Mouse (Mus musculus): ENCODE measurements around the gene Abcb7.

Abcb7 gene

DNA sequence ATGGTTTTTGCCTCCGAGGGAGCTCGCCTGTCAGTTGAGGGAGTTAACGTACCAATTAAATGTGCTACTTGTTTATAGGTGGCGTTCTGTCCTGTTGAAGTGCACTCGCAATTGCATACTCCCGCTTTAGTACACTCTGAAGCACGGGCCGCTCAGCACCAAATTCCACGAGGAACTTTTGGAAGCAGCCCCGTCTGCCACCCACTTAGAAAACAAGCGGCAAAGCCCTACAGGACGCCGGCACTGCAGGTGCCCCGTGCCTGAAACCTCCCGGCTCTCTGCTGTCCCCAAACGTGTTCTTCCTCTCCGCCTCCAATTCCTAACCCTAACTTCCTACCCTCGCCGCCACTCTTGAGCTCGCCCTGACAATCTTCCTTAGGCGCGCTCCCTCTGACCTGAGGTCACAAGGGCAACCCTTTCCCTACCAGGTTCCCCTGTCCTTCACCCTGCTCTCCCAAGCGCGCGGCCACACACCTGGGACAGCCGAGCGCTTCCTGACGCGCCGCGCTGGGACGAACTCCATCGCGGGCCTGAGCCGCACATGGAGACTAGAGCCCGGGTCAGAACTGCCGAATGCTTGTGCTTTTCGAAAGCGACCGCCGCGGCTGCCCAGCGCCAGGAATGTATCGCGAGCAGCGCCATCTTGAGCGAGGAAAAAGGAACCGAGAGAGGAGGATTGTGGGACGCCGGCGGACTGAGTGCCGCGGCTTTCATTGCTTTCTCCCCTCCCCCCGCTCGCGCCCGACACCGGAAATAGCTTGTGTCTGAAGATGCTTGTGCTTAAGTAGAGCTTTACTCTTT lies at the start of gene Abcb7:
Gene Abcb7, minus strand, starts transcription at position 674 of the 801 bp plus-strand sequence.
- peak; percentile 96 for DNase-seq

DNA sequence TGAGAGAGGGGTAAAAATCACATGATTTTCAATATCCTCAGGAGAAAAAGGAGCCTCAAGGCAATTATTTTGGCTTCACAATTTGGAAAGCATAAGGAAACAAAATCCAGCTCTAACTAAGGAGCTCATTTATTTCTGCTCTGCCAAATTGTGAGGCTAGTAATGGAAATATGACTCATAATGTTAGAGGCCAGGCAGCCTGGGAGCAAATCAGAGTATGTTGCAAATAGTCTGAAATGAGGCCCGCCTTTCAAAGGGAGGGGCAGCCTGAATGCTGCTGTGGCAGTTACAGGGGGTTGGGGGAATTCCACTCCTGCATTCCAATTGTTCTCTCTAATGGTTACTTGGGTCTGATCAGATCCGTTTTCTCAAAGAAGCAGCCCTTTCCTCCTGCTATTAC lies 48.1 kb upstream of the Abcb7 start:
- peak; percentile 94 for DNase-seq

DNA sequence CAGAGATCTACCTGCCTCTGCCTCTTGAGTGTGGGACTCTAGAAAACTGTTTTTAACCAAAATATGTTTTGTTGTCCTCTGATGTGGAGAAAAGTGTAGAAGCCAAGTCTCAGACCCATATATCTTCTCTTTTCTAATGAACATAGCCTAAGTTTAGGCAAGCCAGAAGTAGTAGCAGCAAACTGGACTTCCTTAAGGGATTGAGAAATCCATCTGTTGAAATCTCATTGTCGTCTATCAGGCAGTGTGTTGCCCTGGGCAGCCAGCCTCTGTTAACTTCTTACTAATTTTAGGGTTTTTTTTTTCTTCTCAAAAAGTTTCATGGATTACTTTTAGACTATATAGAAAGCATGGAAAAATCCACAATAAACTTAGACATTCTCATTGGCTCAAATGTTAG lies 38.8 kb upstream of the Abcb7 start:
- no peak for DNase-seq

DNA sequence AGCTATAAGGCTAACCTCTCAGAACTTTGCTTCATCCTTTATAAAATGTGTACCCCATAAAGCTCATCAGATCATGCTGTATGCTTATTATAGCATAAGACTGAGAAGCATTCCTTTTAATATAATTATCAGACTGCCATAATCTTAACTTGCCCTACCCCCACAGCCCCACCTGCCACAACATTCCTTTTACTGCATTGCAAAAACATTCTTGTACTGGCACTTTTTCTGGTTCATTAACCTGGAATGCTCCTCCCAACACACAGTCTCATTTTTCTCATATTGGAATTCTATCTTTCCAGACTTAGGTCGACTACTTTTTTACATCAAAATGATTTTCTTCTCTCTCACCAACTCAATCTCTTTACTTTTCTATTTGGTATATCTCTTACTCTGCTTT lies 19.8 kb upstream of the Abcb7 start:
- DNase-seq: no peak

DNA sequence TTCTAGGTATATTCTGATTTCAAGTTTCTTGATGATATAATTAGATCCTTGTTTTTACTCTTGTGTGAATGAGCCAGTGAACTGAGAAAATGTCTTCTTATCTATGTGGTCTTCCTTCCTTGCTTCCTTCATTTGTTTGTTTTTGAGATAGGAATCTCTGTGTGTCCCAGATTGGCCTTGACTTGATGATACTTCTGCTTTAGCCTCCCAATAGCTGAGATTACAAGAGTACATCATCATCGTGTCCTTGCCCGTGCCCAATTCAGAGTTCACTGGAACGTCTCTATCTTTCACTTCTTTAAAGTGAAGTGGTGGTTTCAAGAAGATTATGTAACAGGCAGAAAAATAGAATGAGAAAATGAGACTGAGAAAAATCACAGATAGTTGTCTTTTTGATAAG lies 14.5 kb upstream of the Abcb7 start:
- DNase-seq: no peak

DNA sequence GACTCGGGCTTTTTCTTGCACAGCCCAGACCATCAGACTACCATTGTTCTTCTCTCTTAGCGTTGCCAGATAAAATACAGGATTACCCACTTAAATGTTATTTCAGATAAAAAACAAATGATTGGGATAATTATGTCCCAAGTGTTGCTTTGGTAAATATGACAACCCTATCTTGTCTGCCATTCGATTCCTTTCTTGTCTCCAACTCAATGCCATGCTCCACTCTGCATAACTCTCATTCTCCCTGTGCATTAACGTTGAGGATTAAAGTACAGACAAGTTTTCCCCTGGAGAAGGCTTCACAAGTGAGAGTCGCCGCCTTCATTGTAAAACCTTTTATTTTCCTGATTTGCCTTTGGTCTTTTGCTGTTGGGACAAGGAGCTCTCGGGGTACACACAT lies 339 bp upstream of the Abcb7 start:
- no peak for DNase-seq

DNA sequence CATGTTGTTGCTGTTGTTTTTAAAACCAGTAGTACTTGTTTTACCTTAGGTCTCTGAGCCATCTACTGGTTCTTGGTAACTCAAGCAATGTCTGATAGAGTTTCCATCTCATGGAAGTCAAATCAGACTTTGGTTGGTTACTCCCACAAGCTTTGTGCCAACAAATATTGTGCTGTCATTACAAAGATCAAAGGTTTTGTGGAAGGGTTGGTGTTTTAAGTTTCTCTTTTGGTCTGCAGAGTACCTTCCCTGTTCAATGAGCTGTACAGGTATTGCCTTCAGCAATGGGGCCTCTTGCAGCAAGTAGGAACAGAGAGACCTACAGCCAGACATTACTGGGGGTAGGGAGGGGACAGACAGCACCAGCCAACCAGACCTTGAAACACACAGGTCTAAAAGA lies 5.5 kb downstream of the Abcb7 start:
- DNase-seq: no peak

DNA sequence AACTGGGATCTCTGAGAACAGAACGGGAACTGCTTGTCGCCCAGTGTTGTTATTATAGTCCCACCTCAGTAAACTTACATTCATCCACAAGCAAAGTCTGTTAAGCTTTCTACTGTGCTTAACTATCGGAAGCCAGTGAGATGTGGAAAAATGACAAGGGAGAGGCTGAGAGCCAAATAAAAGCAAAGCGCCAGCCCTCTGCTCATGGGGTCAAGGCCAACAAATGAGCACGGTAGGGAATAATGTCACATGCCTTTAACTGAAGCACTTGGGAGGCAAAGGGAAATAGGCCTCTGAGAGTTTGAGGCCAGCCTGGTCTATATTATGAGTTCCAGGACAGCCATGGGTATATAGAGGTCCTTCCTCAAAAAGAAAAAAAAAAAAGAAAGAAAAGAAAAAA lies 11.2 kb downstream of the Abcb7 start:
- DNase-seq: peak; percentile 84

DNA sequence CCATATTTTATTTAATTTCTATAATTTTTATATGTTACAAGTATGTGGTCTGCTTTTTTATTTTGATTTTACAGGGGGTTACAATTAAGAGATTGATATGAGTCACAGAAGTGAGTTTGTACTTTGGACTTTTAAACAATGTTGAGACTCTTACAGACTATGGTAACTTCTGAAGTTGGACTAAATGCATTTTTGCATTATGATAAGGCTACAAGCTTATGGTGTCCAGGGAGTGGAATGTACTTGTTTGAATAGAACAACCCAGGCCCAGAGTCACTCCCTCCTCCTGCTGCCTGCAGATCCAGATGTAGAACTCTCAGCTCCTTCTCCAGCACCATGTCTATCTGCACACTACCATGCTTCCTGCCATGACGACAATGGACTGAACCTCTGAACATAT lies 12.5 kb downstream of the Abcb7 start:
- DNase-seq: no peak

DNA sequence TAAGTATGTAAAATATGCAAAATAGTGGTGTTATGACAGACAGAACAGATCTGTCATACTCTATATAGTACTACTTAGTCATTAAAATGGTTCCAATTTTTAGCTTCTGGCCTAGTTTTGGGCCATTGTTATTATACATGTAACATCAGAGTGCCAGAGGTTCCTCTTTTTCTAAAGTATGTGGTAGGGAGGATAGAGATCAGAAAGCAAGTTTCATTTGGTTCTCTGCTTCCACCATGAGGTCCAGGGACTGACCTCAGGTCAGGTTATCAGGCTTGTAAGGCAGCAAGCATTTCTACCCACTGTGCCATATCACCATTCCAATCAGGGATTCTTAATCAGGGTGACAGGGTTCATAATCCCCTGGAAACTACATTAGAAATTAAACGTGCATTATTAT lies 16.1 kb downstream of the Abcb7 start:
- DNase-seq: no peak

DNA sequence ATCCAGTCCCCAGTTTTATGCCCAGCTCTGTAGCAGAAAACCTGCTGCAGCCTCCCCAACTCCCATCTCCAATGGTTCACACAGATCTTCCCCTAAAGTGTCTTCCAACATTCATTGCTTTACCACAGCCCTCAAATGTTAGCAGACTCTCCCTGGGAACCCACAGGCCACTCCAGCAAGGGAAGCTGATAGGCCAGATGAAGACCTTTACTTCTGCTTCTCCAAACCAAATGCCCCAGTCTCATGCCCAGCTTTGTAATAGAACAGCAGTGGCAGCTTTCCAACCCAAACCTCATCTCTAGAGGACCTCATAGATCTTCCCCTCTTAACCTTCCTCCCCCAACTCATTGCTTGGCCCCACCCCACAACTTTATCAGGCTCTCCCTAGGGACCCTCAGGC lies 54.0 kb downstream of the Abcb7 start:
- no peak for DNase-seq

DNA sequence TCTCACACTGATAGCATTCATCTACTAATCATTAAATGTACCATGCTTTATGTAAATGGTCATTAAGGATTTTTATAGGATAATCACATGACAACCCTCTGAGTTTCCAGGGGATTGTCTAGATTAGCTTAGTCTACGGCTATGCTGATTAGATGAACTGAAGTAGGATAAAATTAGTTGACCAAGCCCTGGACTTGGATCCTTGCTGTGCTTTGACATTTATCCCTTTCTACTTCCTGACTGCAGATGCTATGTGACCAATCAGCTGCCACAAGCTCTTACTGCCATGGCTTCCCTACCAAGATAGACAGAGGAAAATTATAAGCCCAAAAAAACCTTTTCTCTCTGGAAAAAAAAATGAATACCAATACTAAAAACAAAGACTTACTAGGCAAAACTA lies 57.8 kb downstream of the Abcb7 start:
- no peak for DNase-seq

DNA sequence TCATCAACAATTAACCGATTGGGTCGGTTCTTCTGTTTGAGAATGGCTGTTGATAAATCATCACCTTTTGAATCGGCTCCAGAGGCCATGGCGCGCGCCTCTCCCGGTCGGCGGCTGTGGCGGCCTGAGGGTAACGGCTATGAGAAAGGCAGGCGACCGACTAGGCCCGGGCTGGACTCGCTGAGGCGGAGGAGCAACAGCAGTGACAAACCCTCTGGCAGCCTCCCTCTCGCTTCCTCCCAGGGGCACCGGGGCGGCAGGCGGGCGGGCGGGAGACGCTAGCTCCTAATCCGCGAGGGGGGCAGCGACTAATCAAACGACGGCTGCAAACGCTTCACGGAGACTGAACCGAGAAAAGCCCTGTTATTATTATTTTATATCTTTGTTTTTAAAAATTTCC lies 65.5 kb downstream of the Abcb7 start:
- DNase-seq: peak; percentile 94

DNA sequence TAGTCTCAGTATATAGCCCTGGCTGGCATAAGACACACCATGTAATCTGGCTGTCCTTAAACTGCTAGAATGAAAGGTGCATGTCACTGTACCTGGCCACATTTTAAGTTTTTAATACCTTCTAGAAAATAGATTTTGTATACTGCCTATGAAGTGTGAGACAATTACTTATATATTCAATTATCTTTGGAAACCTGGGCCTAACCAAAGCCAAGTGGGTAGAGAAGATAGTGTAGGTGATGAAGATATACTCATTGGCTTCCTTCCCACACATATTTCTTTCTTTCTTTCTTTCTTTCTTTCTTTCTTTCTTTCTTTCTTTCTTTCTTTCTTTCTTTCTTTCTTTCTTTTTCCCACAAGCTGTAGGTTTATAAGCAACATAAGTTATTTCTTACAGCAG lies 121.9 kb downstream of the Abcb7 start:
- no peak for DNase-seq

DNA sequence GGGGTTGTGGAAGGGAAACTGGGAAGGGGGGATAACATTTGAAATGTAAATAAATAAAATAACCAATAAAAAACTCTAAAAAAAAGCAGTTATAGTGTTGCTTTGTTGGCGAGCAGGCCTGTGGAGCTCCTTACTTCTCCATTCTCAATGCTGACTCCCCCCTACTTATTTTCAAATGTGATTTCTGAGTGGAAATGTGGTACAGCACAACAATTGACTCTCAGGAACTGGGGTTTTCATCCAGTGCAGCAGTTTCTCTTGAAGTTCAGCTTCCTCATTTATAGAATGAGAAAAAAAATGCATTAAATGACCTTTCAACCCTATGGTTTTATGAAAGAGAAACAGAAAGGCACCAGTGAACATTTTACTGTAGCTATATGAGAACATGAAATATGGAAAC lies 133.8 kb downstream of the Abcb7 start:
- DNase-seq: no peak

DNA sequence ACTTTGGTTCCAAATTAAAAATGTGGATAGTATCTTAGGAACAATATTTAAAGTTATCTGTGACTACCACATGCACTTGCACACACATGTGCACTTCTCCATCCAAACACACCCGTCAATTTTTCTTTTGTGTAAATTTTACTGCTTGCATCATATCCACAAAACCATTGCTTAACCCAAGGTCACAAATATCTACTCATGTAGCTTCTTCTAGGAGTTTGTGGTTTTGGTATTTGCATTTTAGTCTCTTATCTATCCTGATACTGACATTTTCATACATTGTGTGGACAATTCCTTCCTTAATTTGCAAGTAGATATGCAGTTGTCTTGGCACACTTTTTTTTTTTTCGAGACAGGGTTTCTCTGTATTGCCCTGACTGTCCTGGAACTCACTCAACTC lies 149.3 kb downstream of the Abcb7 start:
- DNase-seq: no peak

DNA sequence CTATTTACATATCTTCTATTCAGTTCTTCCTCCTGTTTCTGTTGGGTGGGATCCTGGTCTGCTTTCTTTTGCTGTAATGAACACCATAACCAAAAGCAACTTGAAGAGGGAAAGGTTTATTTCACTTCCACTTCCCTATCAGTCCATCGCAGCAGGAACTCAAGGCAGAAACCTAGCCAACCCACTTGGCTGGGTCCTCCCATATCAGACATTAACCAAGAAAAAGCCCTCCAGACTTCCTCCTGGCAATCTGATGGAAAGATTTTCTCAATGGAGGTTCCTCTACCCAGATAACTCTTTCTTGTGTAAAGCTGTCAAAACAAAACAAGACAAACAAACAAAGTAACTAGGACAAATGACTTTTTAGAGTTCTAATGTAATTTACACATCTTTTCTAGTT lies 151.2 kb downstream of the Abcb7 start:
- DNase-seq: no peak

DNA sequence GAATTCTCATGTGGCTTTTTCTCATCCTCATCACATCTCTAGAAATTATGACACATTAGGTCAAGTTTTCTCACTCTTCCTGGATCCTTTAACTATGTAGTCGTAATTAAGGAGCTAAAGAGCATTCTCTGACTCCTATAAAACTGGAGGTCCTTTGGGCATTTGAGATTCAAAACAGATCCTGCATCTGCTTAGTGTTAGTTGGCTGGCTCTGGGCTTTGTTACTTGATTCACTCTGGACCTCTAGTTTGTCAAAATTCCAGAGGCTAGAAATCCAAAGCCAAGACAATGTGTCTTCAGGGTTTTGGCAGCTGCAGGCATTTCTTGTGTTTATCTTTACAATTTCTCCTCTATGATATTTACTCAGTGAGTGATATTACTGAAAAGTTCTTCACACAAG lies 157.1 kb downstream of the Abcb7 start:
- no peak for DNase-seq
